Comparison of ENCODE assay signal across 8 mouse cellular contexts in genomic region chr1:58713081-58713892, GRCm38 (mm10). TPM values are rescaled to one million over a fixed set of nuclear protein-coding genes. Genes with fewer than 3 reads are reported as not detected.
DNase-seq lines count a peak whose midpoint lies in the region; ATAC-seq and TF ChIP-seq lines count a peak whose summit lies in the region.

No protein-coding gene starts in this region.

- peak overlapping the region; percentile 91 for H3K9ac ChIP-seq in liver, embryonic 12.5 days

- TF ChIP-seq POLR2A in kidney, adult 2 months (IDR thresholded peaks at IDR 0.05; ENCODE audit: low read depth, low read length), result no peak

- peak; percentile 55 to 61 for DNase-seq in urinary bladder, adult 18-20 months (ENCODE audit: low spot score in 2 of 2)
- no peak for DNase-seq in urinary bladder, postnatal 10 days (ENCODE audit: low spot score)
- DNase-seq in embryonic facial prominence, embryonic 10.5 days (ENCODE audit: low spot score), result peak; percentile 72
- peak; percentile 85 for DNase-seq in heart, adult 8-10 months (ENCODE audit: low spot score)
- DNase-seq in kidney, adult 2 months, result peak; percentile 90
- DNase-seq in splenic B cell, adult 2 months (ENCODE audit: low read depth, low spot score), result peak; percentile 48

- ATAC-seq in liver, embryonic 12.5 days, result no peak
- ATAC-seq in monocyte, adult 5-6 weeks (replicated peaks; ENCODE audit: insufficient number of reproducible peaks, low FRiP score, low TSS enrichment, poor library complexity, severe bottlenecking), result peak; percentile 34; the same call in 1 of the 2 replicates

- no peak for TF ChIP-seq CTCF in kidney, adult 2 months (conservative IDR thresholded peaks at IDR 0.05; ENCODE audit: insufficient read depth, insufficient read length, low read depth, low read length)

- peak overlapping the region; percentile 76 for H3K4me2 ChIP-seq in liver, embryonic 12.5 days

- H3K9me3 ChIP-seq in embryonic facial prominence, embryonic 10.5 days, result no peaks in the 10 kb centered on the region
- no peaks in the 10 kb centered on the region for H3K9me3 ChIP-seq in liver, embryonic 12.5 days (replicated peaks)

- no peaks in the 10 kb centered on the region for H3K27me3 ChIP-seq in embryonic facial prominence, embryonic 10.5 days (replicated peaks; ENCODE audit: low read depth, poor library complexity, severe bottlenecking)
- H3K27me3 ChIP-seq in kidney, adult 2 months (replicated peaks; ENCODE audit: control insufficient read depth, insufficient read depth, low read length), result no peaks in the 10 kb centered on the region
- H3K27me3 ChIP-seq in liver, embryonic 12.5 days (replicated peaks), result no peaks in the 10 kb centered on the region
- H3K27me3 ChIP-seq in splenic B cell, adult 2 months (ENCODE audit: control insufficient read depth, insufficient read depth, low read length, poor library complexity, severe bottlenecking), result no peaks in the 10 kb centered on the region

- peaks cover 34% of the 10 kb centered on the region for H3K36me3 ChIP-seq in embryonic facial prominence, embryonic 10.5 days (replicated peaks)
- H3K36me3 ChIP-seq in kidney, adult 2 months (ENCODE audit: control insufficient read depth, insufficient read depth, low read length), result peaks cover 15% of the 10 kb centered on the region; the same call in 1 of the 2 replicates
- H3K36me3 ChIP-seq in liver, embryonic 12.5 days, result peaks cover 31% of the 10 kb centered on the region
- H3K36me3 ChIP-seq in splenic B cell, adult 2 months (ENCODE audit: control insufficient read depth, insufficient read depth, low read length, poor library complexity, severe bottlenecking), result peaks cover 2% of the 10 kb centered on the region; the same call in 1 of the 2 replicates

- H3K4me1 ChIP-seq in embryonic facial prominence, embryonic 10.5 days, result peaks cover 23% of the 10 kb centered on the region
- peaks cover 15% of the 10 kb centered on the region for H3K4me1 ChIP-seq in kidney, adult 2 months (ENCODE audit: control insufficient read depth, insufficient read depth, low read length)
- H3K4me1 ChIP-seq in liver, embryonic 12.5 days, result peaks cover 49% of the 10 kb centered on the region

- WGBS in embryonic facial prominence, embryonic 10.5 days, result 2% methylated on average over 31 of the region's 31 CpGs
- 3% methylated on average over 31 of the region's 31 CpGs for WGBS in kidney, adult 2 months
- WGBS in liver, embryonic 12.5 days (ENCODE audit: insufficient replicate concordance), result 2% methylated on average over 29 of the region's 31 CpGs

- peak overlapping the region; percentile 79 for H3K4me3 ChIP-seq in embryonic facial prominence, embryonic 10.5 days
- peak overlapping the region; percentile 94 for H3K4me3 ChIP-seq in kidney, adult 2 months (ENCODE audit: insufficient read depth, low read depth, low read length)
- peak overlapping the region; percentile 81 for H3K4me3 ChIP-seq in liver, embryonic 12.5 days

- H3K27ac ChIP-seq in embryonic facial prominence, embryonic 10.5 days (replicated peaks), result peak overlapping the region; percentile 96
- H3K27ac ChIP-seq in kidney, adult 2 months (ENCODE audit: insufficient read depth, low read depth, low read length), result peak overlapping the region; percentile 100
- peak overlapping the region; percentile 97 for H3K27ac ChIP-seq in liver, embryonic 12.5 days

RNA-seq across cellular contexts. Expression of gene Cflar, which starts 2.0 kb away (rescaled TPM):
- 27.3 and 29.7 TPM in 2 replicates for polyA plus RNA-seq in embryonic facial prominence, embryonic 10.5 days (2016; fragmentation: Nextera tagmentation; extraction: Ambion mirVana)
- 10 to 100 TPM; 43.5 to 60.4 (median 50.3) TPM for total RNA-seq in heart, adult 8-10 months (2022)
- polyA plus RNA-seq in kidney, adult 2 months (2012; rRNA removed), result 65.8 and 71.1 TPM in 2 replicates
- polyA plus RNA-seq in liver, embryonic 12.5 days (2016; fragmentation: Nextera tagmentation; extraction: Ambion mirVana), result 17.1 and 19.0 TPM in 2 replicates
- 127 to 227 TPM (median 128 TPM) in 3 replicates for total RNA-seq in monocyte, adult 5-6 weeks (2017)

RNA-seq across cellular contexts. Expression of gene Als2cr12, which starts 17.5 kb away (rescaled TPM):
- not detected in 2 replicates for polyA plus RNA-seq in embryonic facial prominence, embryonic 10.5 days (2016; fragmentation: Nextera tagmentation; extraction: Ambion mirVana)
- total RNA-seq in heart, adult 8-10 months (2022), result not detected
- 0.80 and 0.88 TPM in 2 replicates for polyA plus RNA-seq in kidney, adult 2 months (2012; rRNA removed)
- polyA plus RNA-seq in liver, embryonic 12.5 days (2016; fragmentation: Nextera tagmentation; extraction: Ambion mirVana), result not detected in 2 replicates
- total RNA-seq in monocyte, adult 5-6 weeks (2017), result not detected in 3 replicates
